Mouse (Mus musculus) R1 (cell line): ENCODE measurements around the gene Fundc2.
A peak's percentile ranks its signal among the peaks of the same experiment; 100 is the strongest.

Source experiments
- DNase-seq: peaks from one replicate; pipeline ENCODE4 v3.0.0-alpha.2; 2018; ENCODE audit warnings: low read depth, low spot score

Fundc2 gene

DNA sequence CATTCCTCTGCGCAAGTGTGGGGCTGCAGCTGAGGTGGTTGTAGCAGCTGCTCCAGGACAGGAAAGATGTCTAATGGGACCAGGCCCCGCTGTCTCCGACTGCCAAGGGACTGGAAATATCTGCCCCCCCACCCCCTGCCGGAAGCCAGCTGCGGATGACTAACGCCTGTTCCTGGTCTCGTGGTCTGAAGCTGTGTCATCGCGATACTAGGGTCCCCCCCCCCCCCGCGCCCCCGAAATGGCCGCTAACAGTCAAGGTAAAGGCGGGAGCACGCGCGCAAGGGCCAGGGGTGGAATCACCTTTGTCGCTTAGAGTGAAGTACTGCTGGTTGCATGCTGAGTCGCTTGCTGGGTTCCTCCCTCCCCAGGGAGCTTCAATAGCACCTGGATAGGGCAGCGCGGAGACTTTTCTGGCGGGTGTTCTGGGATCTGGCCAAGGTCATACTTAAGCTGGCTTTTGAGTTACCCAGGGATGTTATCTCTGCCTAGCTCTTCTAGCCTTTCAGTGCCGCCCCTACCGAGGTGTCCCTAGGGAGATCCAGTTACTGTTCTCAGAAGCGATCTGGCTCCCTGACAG lies at the start of gene Fundc2, which contains the start of gene F8:
Fundc2 (plus strand) TSS at position 205 of the 577 bp plus-strand sequence.
F8 (minus strand) TSS at position 421 of the 577 bp plus-strand sequence.
- DNase-seq = peak; percentile 81

DNA sequence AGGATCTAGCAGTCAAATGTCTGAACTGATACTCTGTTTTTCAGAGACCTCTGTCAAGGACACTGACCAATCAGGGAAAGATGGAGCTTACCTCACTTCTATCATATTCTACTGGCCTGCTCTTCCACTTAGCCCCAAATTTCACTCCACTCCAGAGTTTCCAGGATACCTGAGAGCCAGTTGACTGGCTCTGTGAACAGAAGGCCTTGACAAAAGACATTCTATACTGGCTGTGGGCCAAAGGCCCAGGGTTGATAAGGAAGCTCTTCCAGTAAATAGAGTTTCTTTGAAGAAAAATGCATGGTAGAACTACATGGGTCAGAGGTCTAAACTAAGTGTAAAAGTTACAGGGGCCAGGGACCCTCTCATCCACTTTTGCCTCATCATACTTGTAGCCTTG lies 12.0 kb upstream of the Fundc2 start:
- no peak for DNase-seq

DNA sequence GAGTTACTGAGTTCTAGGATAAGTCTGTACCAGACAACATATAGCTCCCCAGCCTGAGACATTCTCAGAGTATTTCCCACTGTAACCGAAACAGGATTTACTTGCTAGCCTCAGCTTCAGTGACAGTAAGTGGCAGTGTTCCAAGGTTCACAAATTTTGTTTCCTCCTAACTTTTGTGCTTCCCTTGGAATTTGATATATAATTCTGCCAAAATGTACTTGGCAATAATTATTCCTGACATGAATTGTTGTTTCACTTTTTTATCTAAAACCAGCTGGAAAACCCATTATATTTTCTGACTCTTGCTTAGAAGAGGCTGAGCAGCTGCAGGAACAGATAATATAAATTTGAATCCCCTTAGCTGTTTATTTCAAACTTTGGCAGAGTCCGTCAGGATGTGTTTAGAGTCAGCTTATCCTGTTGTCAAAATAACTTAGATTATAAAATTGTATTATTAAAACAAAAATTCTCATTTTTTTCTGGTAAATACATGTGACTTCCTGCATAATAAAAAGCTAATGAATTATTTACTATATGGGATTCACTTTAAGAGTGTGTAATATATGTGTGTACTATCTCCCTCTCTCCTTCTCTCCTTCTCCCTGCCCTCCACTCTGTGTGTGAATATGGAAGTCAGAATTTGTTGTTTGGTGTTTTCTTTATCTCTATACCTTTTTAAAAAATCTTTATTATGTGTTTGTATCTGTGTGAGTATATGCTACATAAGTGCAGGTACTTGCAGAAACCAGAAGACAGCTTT lies 9.4 kb upstream of the Fundc2 start:
- no peak for DNase-seq

DNA sequence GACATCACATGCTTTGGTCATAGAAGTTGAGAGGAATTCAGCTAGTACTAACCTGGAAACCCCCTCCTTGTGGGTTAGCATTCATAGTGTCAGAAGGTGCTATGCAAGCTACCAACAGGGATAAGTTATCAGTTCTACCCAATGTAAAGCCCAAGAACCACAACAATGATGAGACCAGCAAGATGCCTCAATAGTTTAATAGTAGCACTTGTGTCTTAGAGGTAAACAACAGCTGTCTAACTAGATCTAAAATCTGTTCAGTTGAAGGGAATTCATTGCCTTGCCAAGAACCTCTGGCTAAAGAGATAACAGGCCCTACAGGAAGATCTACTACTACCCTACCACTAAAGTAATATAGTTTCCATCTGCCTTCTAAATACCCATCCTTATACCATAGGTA lies 5.4 kb upstream of the Fundc2 start:
- DNase-seq = no peak

DNA sequence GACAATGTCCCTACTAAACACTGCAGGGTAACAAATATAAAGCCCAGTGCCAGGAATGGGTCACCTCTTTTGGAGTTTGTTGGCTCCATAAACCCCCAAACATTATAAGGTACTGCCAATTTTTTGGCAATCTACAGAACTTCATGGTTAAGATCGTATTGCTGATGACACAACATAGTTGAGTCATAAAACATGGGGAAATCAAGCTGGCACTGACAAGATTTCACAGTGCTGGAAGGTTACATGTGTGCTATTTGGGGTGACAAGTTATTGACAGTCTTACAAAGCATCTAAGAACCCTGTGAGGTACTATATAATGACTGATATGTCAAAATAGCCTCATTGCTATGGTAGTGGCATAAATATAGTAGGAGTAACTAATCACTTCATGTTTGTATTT lies 1.0 kb upstream of the Fundc2 start:
- DNase-seq = no peak

DNA sequence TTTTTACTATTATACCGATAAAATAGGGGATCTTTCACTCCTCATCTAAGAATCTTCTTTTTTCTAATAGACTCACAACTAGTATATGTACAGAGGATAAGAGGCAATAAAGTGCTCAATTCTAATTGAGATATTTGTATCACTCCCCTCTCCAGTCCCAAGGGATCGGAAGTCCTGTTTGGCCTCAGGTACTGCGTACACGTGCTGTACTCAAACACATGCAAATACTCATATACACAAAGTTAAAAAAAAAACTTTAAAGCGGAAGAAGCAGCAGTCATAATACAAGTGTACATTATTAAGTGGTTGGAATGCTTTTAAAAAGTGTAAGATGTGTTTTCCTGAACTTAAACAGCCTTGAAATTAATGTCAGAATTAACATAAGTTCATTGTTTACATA lies 500 bp upstream of the Fundc2 start:
- DNase-seq = peak; percentile 0

DNA sequence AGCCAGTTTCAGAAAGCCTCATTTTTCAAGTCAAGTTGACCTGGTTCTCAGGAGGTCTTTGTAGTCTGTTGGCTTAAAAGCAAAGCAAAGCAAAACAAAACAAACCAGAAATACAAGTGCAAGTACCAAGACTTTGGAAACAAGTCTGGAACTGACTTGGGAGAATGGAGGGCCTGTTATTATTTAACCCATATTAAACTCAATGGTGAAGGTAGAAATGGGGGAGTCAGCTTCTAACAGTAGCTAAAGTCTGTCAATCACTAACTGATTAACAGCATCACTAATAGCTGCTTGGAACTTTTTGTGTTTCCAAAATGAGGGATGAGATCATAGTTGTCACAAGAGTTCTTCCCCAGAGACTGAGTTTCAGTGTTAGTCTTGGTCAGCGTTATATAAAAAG lies 17.3 kb downstream of the Fundc2 start:
- DNase-seq = no peak

DNA sequence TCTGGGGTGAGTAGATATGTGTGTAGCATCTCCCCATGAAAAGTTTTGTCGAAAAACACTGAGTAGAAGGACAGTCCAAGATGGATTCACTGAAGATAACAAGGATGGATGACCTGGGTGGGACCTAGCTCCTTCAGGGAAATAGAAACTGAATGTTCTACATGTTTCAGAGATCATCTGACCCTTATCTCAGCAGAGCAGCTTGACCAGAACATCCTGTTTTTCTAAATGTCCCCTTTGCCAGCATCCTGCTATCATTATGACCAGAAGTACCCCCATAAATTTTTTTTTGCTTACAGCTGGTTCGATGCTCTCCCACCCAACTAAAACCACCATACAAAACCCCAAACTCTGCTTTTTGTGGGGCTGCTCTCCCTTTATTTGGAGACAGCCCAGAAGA lies 20.5 kb downstream of the Fundc2 start:
- no peak for DNase-seq

DNA sequence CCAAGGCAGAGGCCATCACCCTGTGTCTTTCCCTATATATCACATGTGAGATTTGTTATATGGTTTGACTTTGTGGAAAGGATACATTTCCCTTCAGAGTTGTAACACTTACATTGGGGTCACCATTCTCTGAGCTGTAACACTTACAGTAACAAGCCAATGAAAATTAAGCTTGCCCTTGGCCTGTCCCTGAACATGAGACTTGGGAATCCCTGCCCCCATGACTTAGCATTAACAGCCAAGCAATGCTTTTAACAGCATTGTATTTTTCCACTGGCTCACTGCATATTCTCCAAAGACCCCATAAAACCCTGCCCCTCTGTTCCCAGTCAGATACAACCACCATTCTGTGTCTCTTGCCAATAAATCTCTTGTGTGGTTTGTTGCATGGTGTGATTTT lies 21.2 kb downstream of the Fundc2 start:
- DNase-seq = no peak

DNA sequence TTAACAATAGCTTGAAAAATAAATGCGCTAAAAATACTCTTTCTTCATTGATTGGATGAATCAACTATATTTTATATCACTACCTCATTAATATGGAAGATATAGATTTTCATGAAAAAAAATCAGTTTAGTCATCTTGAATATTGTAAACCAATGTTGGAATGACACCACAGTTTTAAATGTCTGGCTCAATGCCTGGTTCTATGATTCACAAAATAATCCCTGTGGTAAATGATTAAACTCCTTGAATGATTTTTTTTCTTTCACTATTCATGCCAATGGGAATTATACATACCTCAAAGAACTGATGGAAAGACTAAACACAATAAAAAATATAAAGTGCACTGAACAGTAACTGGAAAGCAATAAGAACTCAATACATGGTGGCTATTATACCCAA lies 27.5 kb downstream of the Fundc2 start:
- DNase-seq = no peak

DNA sequence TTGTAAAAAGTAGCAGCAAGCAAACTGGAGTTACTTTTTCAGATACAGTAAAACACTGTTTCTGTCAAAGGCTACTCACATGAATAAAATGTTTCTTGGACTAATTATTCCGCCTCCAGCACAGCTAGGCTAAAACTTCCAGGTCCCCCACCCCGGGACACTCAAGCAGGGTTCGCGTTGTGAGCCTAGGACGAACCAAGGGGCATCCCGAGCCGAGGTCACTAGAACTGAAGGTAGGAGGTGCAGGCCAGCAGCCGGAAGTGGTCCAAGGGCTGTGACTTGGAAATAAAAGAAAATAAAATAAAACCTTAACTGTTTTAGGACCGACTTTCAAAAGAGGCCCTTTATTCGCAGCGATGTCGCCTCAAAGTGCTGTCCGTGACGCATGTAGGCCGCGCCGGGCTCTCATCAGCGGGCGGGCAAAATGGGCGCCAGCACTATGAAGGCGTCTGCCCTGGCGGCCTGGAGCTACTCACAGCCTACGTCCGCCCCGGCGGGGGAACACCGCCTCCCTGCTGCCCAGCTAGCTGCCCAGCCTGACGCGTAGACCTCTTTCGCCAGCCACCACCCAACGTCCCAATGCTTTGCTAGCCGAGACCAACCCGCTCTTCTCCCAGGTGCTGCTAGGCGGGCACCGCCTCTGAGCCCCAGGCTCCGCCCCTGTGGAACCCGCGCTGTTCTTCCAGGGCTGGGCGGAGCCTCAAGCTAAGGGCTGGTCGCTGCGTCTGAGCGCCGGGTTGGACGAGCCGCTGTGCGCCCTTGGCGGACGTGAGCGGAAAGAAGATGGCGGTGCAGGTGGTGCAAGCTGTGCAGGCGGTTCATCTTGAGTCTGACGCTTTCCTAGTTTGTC lies 34.0 kb downstream of the Fundc2 start, which contains the start of the genes Cmc4, Mtcp1 and Brcc3:
Cmc4 (minus strand) TSS at position 649 of the 850 bp plus-strand sequence.
Mtcp1 (minus strand) TSS at position 653 of the 850 bp plus-strand sequence.
Brcc3 (plus strand) TSS at position 693 of the 850 bp plus-strand sequence.
- peak; percentile 88 for DNase-seq
